8 mouse cellular contexts compared by ENCODE assay signal in genomic region chr11:11844367-11844971, GRCm38 (mm10). TPM values are rescaled to one million over a fixed set of nuclear protein-coding genes. Genes with fewer than 3 reads are reported as not detected.
DNase-seq lines count a peak whose midpoint lies in the region; ATAC-seq and TF ChIP-seq lines count a peak whose summit lies in the region.

No protein-coding gene starts in this region.

- peaks cover 4% of the 10 kb centered on the region; the same call in 1 of the 2 replicates for H3K36me3 ChIP-seq in intestine, postnatal 0 days (ENCODE audit: control insufficient read depth, insufficient read depth)

- H3K4me3 ChIP-seq in layer of hippocampus, adult 2 months = no peak overlapping the region
- no peak overlapping the region for H3K4me3 ChIP-seq in intestine, postnatal 0 days (ENCODE audit: low read depth, low read length)

- 57% methylated on average over 13 of the region's 13 CpGs for WGBS in intestine, postnatal 0 days

- no peak for DNase-seq in layer of hippocampus, adult 2 months (ENCODE audit: low spot score in 2 of 2)
- no peak for DNase-seq in layer of hippocampus, adult 9-10 months (ENCODE audit: low spot score)
- DNase-seq in cerebellum, postnatal 36 days = peak; percentile 47 to 54
- DNase-seq in heart, adult 11 months = peak; percentile 99
- peak; percentile 68 to 76 for DNase-seq in lung, adult 18-20 months
- DNase-seq in ovary, postnatal 36 days (ENCODE audit: low spot score) = peak; percentile 73

- H3K4me2 ChIP-seq in intestine, postnatal 0 days (replicated peaks; ENCODE audit: low read depth) = no peak overlapping the region

- no peaks in the 10 kb centered on the region for H3K9me3 ChIP-seq in intestine, postnatal 0 days (ENCODE audit: control insufficient read depth)

- peak overlapping the region; percentile 55; the same call in 1 of the 2 replicates for H3K27ac ChIP-seq in layer of hippocampus, adult 2 months
- H3K27ac ChIP-seq in intestine, postnatal 0 days (ENCODE audit: low read depth, low read length) = peak overlapping the region; percentile 41; the same call in 1 of the 2 replicates

- ATAC-seq in intestine, postnatal 0 days = peak; percentile 61
- ATAC-seq in erythroblast, adult 5-6 weeks (replicated peaks; ENCODE audit: low FRiP score, poor library complexity, severe bottlenecking) = no peak

- peak; percentile 76 for TF ChIP-seq CTCF in layer of hippocampus, adult 2 months (conservative IDR thresholded peaks at IDR 0.05)
- peak; percentile 85 for TF ChIP-seq CTCF in intestine, postnatal 0 days (IDR thresholded peaks at IDR 0.05; ENCODE audit: low read depth)

- H3K4me1 ChIP-seq in intestine, postnatal 0 days (replicated peaks; ENCODE audit: control insufficient read depth, insufficient read depth, low read length) = 0 out of 2 replicates have a peak, but pooled peaks cover 5% of the 10 kb centered on the region

- no peaks in the 10 kb centered on the region for H3K27me3 ChIP-seq in intestine, postnatal 0 days (replicated peaks; ENCODE audit: control insufficient read depth, insufficient read depth, low read length)

- no peak overlapping the region for H3K9ac ChIP-seq in intestine, postnatal 0 days (ENCODE audit: low read depth, low read length)

RNA-seq across cellular contexts. Expression of gene Fignl1, which starts 35.7 kb away (rescaled TPM):
- total RNA-seq in layer of hippocampus, adult 2 months (2021) = under 1 TPM; 0.61 to 0.67 TPM
- polyA plus RNA-seq in intestine, postnatal 0 days (2015; fragmentation: Nextera tagmentation; extraction: Ambion mirVana) = 8.1 and 8.3 TPM in 2 replicates
- total RNA-seq in erythroblast, adult 5-6 weeks (2015; ENCODE audit: low replicate concordance) = 35.9 and 36.6 TPM in 2 replicates
- 34.0 and 40.8 TPM in 2 replicates for total RNA-seq in erythroblast, adult 5-6 weeks (2017; ENCODE audit: low replicate concordance)

RNA-seq across cellular contexts. Expression of gene Ddc, which starts 53.5 kb away (rescaled TPM):
- total RNA-seq in layer of hippocampus, adult 2 months (2021) = 1 to 10 TPM; 8.1 to 8.9 TPM
- polyA plus RNA-seq in intestine, postnatal 0 days (2015; fragmentation: Nextera tagmentation; extraction: Ambion mirVana) = 19.2 and 20.9 TPM in 2 replicates
- total RNA-seq in erythroblast, adult 5-6 weeks (2015; ENCODE audit: low replicate concordance) = not detected in 2 replicates
- total RNA-seq in erythroblast, adult 5-6 weeks (2017; ENCODE audit: low replicate concordance) = not detected in 2 replicates

Comparison
In these comparisons a context has a peak if more than half of its experiments do, and no peak if none do; other contexts are left out.
1. DNase-seq: peak in cerebellum, postnatal 36 days (2 of 2), heart, adult 11 months (single experiment), lung, adult 18-20 months (2 of 2) and ovary, postnatal 36 days (single experiment); none in layer of hippocampus, adult 2 months (0 of 2) and layer of hippocampus, adult 9-10 months (single experiment).
2. RNA of gene Fignl1, which starts 35.7 kb away (total RNA-seq): 34.0 to 40.8 TPM in erythroblast, adult 5-6 weeks; 0.61 to 0.67 TPM in layer of hippocampus, adult 2 months; every median in the first group is over 10 times any median in the second.
3. RNA of gene Ddc, which starts 53.5 kb away (total RNA-seq): 8.1 to 8.9 TPM in layer of hippocampus, adult 2 months; not detected in erythroblast, adult 5-6 weeks; every median in the first group is over 4 times any median in the second.